Mouse (Mus musculus): ENCODE data around the gene Tbc1d16.

DNA sequence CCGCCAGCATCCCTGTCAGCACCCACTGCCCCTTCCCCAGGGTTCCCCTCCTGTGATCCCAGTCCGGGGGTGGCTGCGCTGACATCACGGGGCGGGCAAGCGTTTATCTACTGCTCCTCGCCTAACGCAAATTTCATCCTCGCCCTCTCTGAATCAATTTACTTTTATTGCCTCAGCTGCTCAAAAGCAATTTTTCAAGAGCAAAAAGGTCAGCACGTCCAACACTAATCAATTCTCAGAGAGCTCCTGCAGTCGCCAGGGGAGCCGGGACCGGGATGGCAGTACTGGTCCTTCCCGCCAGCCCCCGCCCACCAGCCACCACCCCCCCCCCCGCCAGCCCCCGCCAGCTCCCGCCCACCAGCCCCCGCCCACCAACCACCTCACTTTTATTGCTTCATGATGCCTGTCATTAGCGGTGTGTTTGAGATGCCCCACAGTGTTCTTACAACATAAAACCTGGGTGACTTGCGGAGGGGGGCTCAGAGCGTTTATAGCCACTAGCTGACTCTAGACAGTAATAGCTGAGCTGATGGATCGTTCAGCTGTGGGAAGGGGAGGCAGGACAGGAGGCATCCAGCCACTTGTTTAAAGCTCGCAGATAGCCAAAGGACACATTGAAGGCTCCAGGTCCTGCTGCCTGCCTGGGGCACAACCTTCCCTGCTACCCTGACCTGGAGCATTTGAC, 98.1 kb downstream of the Tbc1d16 start:
- no peak for TF ChIP-seq POLR2A (IDR thresholded peaks at IDR 0.05; ENCODE audit: borderline replicate concordance, extremely low read depth, insufficient read depth, insufficient read length, poor library complexity, severe bottlenecking)
- TF ChIP-seq CTCF (IDR thresholded peaks at IDR 0.05; ENCODE audit: borderline replicate concordance, extremely low read depth, insufficient read depth, insufficient read length) = no peak
